In genomic region chr12:71905640-71906320, GRCm38 (mm10) we compare ENCODE assay signal across 10 mouse cellular contexts.
A peak's percentile ranks its signal among the peaks of the same experiment; 100 is the strongest.
DNase-seq lines count a peak whose midpoint lies in the region; ATAC-seq and TF ChIP-seq lines count a peak whose summit lies in the region.
"Had no signal": no experiment of that assay in that cellular context is flagged by ENCODE, and none has a peak within 500 bp of the region (broad histone marks: within the 10 kb centered on the region; RNA-seq: fewer than 3 reads in every experiment).

No protein-coding gene starts in this region.

- peak; percentile 25 for DNase-seq in gastrocnemius, postnatal 25 days
- no peak for DNase-seq in gastrocnemius, adult 8-10 months (ENCODE audit: low spot score in 2 of 2)
- DNase-seq in liver, adult 2 months (ENCODE audit: extremely low read depth, low read depth, low spot score) = peak; percentile 94
- no peak for DNase-seq in forebrain, embryonic 14.5 days (ENCODE audit: low spot score)
- peak; percentile 47 for DNase-seq in lung, postnatal 25 days (ENCODE audit: low spot score)
- DNase-seq in thymus, postnatal 25 days = no peak
- no peak for DNase-seq in cerebellum, adult 9-11 months
- DNase-seq: layer of hippocampus, postnatal 36 days had no signal

- WGBS in liver, adult 2 months = 34% methylated on average over 13 of the region's 13 CpGs
- WGBS in liver, embryonic 12.5 days (ENCODE audit: insufficient replicate concordance) = 85% methylated on average over 13 of the region's 13 CpGs
- 93% methylated on average over 13 of the region's 13 CpGs for WGBS in forebrain, embryonic 14.5 days

- H3K79me2 ChIP-seq in liver, adult 2 months (ENCODE audit: control insufficient read depth, insufficient read depth, low read length) = peaks cover 22% of the 10 kb centered on the region; the same call in 1 of the 2 replicates

- no peak overlapping the region for H3K4me2 ChIP-seq in liver, embryonic 12.5 days
- no peak overlapping the region for H3K4me2 ChIP-seq in forebrain, embryonic 14.5 days (ENCODE audit: low read length)

- H3K27ac ChIP-seq in liver, adult 2 months (replicated peaks; ENCODE audit: insufficient read depth, low read depth, low read length) = peak overlapping the region; percentile 95
- H3K27ac ChIP-seq in liver, embryonic 12.5 days = no peak overlapping the region
- peak overlapping the region; percentile 52; the same call in 1 of the 2 replicates for H3K27ac ChIP-seq in forebrain, embryonic 14.5 days (ENCODE audit: low read depth, low read length)

- TF ChIP-seq POLR2A in liver, adult 2 months (IDR thresholded peaks at IDR 0.05; ENCODE audit: extremely low read depth, insufficient read depth, low read length) = no peak

- no peak overlapping the region for H3K4me3 ChIP-seq in liver, adult 2 months (ENCODE audit: insufficient read depth, low read depth, low read length)
- H3K4me3 ChIP-seq in liver, embryonic 12.5 days = no peak overlapping the region
- H3K4me3 ChIP-seq in forebrain, embryonic 14.5 days (ENCODE audit: low read depth, low read length) = no peak overlapping the region
- H3K4me3 ChIP-seq: myocyte had no signal

- no peak for TF ChIP-seq CTCF in liver, adult 2 months (IDR thresholded peaks at IDR 0.05; ENCODE audit: low read depth, low read length)

- peak overlapping the region; percentile 29 for H3K9ac ChIP-seq in liver, adult 2 months (ENCODE audit: low read depth, low read length)
- no peak overlapping the region for H3K9ac ChIP-seq in liver, embryonic 12.5 days
- H3K9ac ChIP-seq in forebrain, embryonic 14.5 days (ENCODE audit: low read length) = no peak overlapping the region

- no peaks in the 10 kb centered on the region for H3K9me3 ChIP-seq in liver, embryonic 12.5 days (replicated peaks)
- H3K9me3 ChIP-seq in forebrain, embryonic 14.5 days (replicated peaks; ENCODE audit: control insufficient read depth, low read length) = 0 out of 2 replicates have a peak, but pooled peaks cover 3% of the 10 kb centered on the region

- no peak for ATAC-seq in liver, embryonic 12.5 days
- ATAC-seq in forebrain, embryonic 14.5 days = no peak

- H3K36me3 ChIP-seq in liver, adult 2 months (ENCODE audit: control insufficient read depth, insufficient read depth, low read length) = 0 out of 2 replicates have a peak, but pooled peaks cover 3% of the 10 kb centered on the region
- H3K36me3 ChIP-seq in liver, embryonic 12.5 days = peaks cover 27% of the 10 kb centered on the region
- peaks cover 13% of the 10 kb centered on the region; the same call in 1 of the 2 replicates for H3K36me3 ChIP-seq in forebrain, embryonic 14.5 days (ENCODE audit: control insufficient read depth, insufficient read depth, low read length)

- H3K27me3 ChIP-seq in liver, adult 2 months (ENCODE audit: control insufficient read depth, insufficient read depth, low read length) = no peaks in the 10 kb centered on the region
- H3K27me3 ChIP-seq in liver, embryonic 12.5 days (replicated peaks) = no peaks in the 10 kb centered on the region
- H3K27me3 ChIP-seq in forebrain, embryonic 14.5 days (replicated peaks; ENCODE audit: control insufficient read depth, insufficient read depth, low read length) = no peaks in the 10 kb centered on the region

- H3K4me1 ChIP-seq in liver, adult 2 months (ENCODE audit: control insufficient read depth, insufficient read depth, low read length) = peaks cover 50% of the 10 kb centered on the region
- peaks cover 37% of the 10 kb centered on the region for H3K4me1 ChIP-seq in liver, embryonic 12.5 days
- peaks cover 18% of the 10 kb centered on the region for H3K4me1 ChIP-seq in forebrain, embryonic 14.5 days (ENCODE audit: control insufficient read depth, insufficient read depth, low read length)

Comparison
In these comparisons a context has a peak if more than half of its experiments do, and no peak if none do; other contexts are left out.
1. DNase-seq: peak in gastrocnemius, postnatal 25 days (single experiment), liver, adult 2 months (single experiment) and lung, postnatal 25 days (single experiment); none in gastrocnemius, adult 8-10 months (0 of 2), forebrain, embryonic 14.5 days (single experiment), thymus, postnatal 25 days (single experiment) and cerebellum, adult 9-11 months (single experiment).